Mouse (Mus musculus) cerebellum, adult 18-20 months (tissue): ENCODE data around the gene Actn4.

Experiments used
- DNase-seq, 2 experiments: peaks; one replicate each; pipeline ENCODE4 v3.0.0; 2021

The Actn4 gene

DNA sequence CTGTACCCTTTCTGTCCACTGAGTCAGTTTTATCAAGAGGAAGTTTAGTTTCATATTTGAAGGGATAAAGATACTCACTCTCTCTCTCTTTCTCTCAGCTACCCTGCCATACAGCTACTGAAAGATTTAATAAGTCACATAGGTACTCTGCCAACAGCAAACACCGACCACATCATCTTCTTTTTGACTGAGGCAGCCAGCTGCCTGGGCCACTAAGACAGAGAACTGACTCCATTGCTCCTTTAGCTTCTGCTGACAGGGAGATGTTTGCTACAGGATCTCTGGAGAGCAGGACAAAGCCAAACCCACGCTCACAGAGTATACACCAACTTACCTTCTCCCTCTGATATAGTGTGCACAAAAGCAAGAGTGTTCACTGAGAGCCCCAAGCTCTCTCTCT lies 12.8 kb downstream of the Actn4 start:
- DNase-seq, result no peak

DNA sequence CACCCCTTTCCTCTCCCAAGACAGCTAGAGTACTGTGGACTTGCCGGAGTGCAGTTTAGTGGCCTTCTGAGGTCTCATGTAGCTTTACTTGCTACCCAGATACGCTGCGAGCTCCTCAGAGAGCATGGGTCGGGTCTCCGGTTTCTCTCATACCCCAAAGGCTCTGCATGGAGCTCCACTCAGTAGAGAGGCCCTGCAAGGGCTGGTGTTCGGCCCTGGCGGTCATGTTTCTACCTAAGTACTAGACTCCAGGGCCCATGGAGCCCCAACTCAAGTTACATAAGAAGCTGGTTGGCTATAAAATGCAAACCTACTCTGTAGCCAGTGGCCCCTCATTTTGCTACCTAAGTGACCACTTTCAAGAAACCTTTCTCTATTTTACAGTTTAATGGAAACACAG lies 13.4 kb downstream of the Actn4 start:
- no peak for DNase-seq

DNA sequence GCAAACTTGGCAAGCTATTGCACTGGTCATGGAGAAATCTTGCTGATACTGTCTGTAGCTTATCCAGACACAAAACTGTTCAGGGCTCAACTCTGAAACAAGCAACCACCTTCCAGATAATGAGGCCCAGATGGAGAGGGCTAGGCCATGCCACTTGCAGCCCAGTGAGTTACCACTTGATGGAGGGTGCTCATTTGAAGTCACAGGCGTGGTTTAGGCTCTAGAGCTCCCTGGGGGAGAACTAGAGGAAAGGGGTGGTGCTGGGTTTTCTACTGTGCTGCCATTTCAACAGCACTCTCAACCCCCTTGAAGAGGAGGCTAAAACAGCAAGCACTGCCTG lies 15.9 kb downstream of the Actn4 start:
- no peak for DNase-seq

DNA sequence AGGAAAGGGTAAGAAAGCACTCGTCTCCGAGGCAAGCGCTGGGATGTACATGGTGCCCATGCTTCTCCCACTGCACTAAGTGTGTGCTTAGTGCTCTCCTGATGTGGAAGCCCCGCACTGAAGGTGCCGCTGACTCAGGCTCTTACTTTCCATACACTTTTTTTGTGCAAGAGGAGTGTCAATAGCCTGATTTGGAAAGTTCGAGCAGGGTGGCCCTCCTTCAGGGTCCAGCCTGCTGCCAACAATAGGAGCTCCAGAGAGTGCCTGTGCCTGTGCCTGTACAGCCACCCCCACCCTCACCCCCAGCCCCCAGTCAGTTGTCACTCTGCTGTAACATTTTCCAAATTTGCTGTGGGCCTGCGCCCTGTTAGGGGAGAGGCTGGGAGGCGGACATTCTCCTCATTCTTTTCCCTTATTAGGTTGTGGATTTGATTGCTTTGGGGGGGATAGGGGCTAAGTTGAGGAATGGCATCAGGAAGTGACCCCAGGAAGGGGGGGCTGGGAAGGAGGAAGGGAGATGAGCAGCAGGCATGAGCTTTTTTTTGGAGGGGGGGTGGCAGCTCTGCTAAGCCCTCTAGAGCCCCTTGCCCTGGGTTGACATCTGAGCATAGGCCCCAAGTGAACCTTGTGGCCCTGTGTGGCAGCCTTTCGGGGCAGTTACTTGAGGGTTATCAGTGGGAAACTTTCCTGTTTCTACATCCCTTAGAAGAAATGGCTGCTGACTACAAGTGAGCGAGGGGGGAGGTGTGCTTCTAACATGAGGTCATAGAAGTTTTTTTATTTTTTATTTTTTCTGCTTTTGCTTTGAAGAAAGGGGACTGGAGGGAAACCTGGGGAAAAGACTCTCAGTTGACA lies 16.5 kb downstream of the Actn4 start:
- DNase-seq, result no peak

DNA sequence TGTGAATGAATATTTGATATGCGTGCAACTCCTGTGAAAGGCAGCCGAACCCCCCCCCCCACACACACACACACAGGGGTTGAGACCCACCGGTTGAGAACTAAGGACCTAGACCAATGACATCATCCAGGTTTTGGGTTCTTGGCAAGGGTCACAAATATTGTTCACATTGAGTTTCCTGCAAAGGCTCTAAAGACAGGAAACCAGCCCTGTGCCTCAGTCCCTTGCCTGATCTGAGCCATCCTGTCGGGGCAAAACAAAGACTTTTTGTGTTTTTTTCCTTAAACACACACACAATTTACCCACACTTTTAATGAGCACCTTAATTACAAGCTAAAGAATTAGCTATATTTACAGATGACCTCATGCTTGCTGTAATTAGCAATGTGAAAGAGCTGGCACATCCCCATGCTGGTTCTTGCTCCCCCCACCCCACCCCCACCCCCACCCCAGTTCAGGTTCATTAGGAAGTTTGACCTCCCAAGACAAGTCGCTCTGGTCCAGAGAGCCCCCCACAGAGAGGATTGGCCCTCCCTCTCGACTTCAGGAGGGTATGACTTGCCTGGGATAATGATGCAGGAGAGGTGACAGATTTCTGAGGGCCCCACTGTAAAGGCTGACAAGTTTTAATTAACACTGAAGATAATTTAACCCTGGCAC lies 17.3 kb downstream of the Actn4 start:
- no peak for DNase-seq

DNA sequence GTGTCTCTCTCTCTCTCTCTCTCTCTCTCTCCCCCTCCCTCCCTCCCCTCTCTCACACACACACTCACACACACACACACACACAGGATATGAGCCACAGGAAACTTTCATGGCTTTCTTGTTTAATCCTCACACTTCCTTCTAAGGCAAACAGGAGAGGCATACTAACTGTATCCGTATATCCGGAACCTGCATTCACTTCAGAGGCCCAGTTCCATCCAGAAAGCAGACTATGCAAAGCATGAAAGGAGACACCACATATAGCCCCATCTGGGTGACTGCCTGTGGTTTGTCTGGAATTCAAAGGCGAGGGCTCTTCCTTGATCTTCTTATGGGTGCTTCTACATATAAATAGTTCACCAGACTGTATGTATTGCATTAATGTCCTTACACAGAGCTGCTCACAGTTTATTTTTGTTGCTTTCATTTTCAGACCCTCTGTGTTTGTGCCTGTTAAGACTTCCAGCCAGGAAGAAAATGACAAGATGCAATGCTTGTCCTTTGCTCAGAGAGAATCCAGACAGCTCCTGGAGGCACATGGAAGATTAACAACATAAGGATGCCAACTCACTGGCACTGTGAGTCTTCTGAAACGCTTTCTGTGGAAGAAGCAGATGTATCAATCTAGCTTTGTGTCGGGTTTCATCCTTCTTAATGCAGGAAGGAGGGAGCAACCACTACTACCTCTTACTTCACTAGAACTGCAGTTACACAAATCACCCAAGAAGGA lies 18.5 kb downstream of the Actn4 start:
- no peak for DNase-seq

- DNase-seq, result no peak
These were observed 20.6 kb downstream of the Actn4 start for GRCm38 (mm10) chr7:28941542-28941941.

DNA sequence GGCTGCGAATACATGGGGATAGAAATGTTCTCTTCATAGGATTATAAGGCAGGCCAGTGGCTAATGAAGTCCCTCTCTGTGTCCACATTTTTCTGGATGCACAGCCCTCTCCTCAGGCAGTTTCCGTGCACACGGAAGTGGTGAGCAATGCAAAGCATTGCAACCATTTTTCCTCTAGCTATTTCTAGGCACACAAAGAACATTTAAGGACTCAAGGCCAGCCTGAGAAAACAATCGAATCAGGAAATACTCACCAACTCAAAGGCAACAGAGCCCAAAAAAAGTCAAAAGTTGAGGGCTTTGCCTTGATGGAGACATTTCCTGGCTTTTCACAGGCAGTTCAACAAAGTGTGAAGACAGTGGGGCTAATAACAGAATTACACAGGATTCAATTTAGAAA lies 21.0 kb downstream of the Actn4 start:
- no peak for DNase-seq

- no peak for DNase-seq
These were observed 22.5 kb downstream of the Actn4 start for GRCm38 (mm10) chr7:28939418-28940183.

GRCm38 (mm10) chr7:28938654-28939053 lies 23.5 kb downstream of the Actn4 start:
- DNase-seq, result no peak

DNA sequence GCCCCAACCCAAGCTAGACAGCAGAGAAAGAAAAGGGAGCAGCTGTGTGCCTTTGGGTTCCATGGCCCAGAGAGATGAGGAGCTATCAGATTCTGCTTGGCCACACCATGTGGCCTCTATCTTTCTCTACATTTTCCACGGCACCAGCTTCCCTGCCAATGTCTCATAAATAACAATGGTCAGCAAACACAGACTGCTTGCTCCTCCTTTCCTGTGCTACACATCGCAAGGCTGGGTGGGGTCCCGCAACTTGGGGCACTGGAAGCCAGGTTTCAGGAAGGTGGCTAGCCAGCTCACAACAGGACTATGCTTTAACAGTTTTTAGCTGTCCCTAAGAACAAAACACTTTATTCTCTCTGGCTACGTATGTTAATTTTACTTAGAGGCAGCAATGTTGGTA lies 25.4 kb downstream of the Actn4 start:
- no peak for DNase-seq

- no peak for DNase-seq
These were observed 28.3 kb downstream of the Actn4 start for GRCm38 (mm10) chr7:28933825-28934224.

DNA sequence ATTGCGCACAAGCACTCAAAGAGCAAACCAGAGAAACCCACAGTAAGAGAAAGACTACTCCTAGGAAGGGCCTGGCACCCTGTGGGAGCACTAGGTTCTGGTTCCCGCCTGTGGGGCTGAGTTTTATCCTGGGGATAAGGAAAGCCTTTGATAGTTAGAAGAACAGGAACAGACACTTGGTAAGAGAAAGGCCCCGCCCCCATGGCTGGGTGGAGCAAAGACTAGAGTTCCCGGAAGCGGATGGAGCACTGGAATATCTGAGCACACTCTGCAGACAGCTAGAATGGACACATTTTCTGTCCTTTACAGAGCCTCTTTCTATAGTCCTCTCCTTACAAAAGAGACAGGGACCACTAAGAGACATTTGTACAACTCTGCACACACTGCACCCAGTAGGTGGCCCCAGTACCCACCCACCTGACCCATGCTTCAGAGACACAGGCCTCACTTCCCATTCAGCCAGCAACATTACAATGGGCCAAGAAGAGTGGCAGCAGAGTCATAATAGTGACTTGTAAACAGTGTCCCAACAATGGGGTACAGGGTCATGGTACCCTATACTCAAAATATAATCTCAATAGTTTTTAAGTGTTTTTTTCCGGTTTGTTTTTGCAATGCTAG lies 29.6 kb downstream of the Actn4 start:
- no peak for DNase-seq

DNA sequence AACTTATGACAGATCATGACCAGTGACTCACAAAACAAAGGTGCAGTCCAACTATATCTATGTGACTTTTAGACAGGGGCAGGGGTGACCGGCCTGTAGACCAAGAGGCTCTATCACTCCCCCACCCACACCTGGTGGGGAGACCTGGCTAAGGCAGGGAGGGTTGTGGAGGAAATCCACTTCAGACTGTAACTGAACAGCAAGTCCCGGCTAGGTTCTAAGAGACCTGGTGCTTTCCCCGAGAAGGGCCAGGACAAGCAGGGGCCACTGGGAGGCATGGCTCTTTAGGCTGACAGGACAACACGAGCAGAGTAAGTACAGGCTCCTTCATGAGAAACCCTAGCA lies 30.5 kb downstream of the Actn4 start:
- DNase-seq, result no peak

DNA sequence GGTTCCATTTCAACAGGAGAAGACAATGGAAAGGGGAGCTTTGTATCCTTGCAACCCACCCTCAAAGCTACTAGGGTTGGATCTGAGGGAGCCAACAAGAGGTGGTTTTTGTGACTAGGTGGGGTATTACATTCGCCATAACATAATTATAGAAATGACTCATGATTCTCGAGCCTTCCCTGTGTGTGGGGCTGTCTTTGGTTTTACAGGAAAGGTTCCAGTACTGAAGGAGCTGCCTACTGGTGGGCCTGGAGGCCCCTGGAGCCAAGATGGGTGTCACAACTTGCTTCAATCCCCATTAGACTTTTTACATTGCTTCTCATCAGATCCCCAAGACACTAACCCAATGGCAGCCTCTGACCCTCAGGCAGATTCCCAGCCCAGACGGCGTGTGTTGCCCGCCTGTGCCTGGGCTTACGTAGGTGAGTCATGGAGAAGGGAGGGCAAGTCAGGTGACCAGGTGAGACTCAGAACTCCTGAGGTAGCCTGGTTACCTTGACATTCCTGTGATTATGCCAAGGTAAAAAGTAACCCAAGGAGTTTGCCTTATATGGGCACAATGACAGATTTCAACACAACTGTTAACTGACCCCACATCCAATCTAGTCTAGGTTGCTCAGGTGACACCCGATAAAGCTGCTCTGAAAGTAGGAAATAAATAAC lies 31.0 kb downstream of the Actn4 start:
- no peak for DNase-seq

- no peak for DNase-seq
These were observed 31.7 kb downstream of the Actn4 start for GRCm38 (mm10) chr7:28930320-28931031.

DNA sequence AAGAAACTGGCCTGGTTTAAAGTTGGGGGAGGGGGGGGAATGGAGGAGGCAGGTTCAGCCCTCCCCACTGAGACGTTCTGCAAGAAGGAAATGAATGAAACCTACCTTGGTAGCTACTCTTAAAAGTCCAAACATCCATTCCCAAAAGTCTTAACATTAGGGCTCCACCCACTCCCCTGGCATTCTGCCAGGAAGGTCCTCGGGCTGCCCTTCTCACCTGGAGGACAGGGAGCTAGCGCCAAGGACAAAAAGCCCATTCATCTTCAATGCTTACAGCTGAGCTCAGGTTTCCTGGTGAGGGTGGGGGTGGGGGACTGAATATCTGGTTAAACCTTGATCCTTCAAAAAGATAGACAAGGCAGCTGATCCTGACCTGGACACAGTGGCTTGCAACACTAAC lies 32.8 kb downstream of the Actn4 start:
- no peak for DNase-seq

- DNase-seq, result no peak
These were observed 36.0 kb downstream of the Actn4 start for GRCm38 (mm10) chr7:28926172-28926571.

DNA sequence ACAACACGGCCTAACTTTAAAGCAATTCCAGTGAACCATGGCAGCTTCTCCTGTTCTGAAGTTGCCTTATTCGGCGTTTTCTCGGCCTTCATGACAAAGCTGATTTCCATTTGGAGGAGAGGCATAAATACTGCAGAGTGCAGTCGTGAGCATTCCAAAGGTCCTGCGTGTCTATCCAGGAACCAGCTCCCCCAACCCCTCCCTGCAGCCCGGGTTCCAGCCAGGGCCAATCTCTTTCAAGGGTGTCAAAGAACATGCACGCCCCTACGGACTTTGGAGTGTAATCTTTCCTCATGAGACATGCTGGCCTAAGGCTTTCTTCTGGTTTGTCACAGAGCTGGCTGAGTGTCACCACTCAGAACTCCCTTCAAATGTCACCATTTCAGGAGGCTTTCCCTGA lies 36.8 kb downstream of the Actn4 start:
- no peak for DNase-seq

- DNase-seq, result no peak
These were observed 37.3 kb downstream of the Actn4 start for GRCm38 (mm10) chr7:28924802-28925201.

GRCm38 (mm10) chr7:28923865-28924291 lies 38.3 kb downstream of the Actn4 start:
- DNase-seq, result no peak

GRCm38 (mm10) chr7:28922606-28923005 lies 39.5 kb downstream of the Actn4 start:
- peak in 1 of 2 experiments; percentile 36 for DNase-seq
